Mouse (Mus musculus) ovary, postnatal 10 days (tissue): Measurements from ENCODE around the gene Akap13.

ENCODE experiments used
- DNase-seq: peaks from one replicate; pipeline ENCODE4 v3.0.0; 2022; ENCODE audit warnings: low spot score

The Akap13 gene

DNA sequence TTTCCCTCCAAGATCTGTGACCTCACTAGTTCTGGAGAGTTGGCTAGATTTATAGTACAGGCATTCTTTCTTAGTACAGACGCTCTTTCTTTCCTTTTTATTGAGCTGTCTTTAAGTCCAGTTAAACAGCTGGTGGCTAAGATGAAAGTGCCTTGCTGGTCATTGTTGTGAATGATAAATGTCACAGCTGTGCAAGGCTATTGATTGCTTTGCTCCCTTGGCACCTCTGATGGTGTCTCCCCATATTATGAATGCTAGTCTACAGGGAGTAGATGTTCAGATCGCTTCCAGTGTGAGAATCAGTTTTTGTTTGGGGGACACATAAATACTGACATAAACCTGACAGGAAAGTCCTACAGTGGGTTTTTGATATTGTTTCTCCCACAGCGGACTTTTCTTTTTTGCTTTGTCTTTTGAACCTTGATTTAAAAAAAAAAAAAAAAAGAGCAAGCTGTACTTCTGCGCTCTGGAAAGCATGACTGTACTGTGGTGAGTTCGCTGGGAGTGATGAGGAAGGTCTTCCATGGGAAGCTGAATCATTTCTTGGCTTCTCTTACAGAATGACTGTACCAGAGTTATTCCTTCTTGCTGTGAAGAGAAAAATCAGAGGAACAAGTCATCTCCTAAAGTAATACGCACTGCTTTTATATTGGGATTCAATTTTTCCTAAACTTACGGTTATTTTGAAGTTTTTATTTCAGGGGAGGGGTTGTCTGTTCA, 178.6 kb downstream of the Akap13 start:
- no peak for DNase-seq

DNA sequence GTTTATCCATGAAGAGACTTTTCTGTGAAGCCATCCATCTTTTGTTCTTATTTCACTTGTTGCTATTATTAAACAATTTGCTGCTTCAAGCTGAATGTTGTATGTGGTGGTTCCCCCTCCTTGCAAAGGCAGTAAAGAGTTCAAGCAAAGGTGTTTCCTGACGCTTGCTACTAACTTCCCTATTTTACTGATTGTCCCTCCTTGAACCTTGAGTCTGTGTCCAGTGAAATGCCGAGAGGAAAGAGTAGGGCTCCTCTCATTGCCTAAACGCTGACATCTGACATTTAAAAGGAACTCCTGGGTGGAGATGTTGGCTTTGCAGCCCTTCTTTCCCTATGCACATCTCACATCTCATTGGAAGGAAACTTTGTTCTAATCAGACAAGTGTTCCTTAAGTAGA, 183.4 kb downstream of the Akap13 start:
- DNase-seq, result no peak

DNA sequence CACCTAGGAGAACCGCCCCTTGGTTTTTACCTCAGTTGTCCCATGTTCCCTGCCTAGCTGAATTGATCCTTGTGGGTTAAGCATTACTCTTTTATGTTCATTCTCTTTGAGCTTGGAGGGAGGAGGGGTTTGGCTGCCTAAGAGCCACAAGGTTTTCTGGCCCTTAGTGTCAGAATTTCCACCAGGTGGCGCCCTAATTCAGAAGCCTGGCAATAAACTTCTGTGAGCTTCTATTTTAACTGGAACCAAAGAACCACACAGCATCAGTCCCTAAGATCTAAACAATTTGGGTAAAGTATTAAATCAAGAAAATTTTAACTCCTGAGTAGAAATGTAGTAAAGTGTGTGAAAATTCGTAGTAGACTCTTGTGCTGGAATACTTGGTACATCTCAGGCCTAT, 184.2 kb downstream of the Akap13 start:
- peak; percentile 39 for DNase-seq

DNA sequence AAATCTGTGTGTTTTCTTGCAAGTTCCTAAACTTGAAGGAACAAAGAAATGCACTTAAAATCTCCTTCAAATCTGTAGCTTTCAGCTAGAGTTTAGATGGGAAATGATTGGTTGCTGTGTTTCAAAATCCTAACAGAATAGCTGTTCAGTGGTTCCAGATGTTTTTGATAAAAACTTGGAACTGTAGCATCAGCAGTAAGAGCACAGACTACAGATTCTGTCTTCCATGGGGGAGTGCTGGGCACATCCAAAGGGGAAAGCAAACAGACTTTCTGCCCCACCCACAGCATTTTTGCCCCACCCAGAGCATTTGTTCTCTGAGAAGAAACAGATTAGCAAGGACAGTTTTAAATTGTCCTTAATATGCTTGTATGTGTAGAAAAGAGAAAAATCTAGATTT, 184.7 kb downstream of the Akap13 start:
- DNase-seq, result no peak

DNA sequence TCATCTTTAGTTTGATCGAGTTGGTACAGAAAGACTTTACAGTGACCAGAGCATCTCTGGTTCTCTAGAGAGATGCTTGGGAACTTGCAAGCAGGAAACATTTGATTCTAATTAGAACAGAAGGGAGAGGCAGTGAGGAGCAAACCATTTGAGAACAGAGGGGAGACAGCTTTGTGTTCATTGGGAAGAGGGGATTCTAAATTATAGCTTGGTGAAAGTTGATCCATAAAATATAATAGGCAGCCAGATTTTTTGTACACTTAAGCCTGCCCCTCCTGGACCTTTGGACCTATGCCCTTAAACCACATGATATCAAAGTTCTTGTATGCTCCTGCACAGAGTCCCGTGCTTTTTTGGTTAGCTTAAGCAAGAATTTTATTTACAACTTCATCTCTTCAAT, 185.3 kb downstream of the Akap13 start:
- DNase-seq, result no peak

DNA sequence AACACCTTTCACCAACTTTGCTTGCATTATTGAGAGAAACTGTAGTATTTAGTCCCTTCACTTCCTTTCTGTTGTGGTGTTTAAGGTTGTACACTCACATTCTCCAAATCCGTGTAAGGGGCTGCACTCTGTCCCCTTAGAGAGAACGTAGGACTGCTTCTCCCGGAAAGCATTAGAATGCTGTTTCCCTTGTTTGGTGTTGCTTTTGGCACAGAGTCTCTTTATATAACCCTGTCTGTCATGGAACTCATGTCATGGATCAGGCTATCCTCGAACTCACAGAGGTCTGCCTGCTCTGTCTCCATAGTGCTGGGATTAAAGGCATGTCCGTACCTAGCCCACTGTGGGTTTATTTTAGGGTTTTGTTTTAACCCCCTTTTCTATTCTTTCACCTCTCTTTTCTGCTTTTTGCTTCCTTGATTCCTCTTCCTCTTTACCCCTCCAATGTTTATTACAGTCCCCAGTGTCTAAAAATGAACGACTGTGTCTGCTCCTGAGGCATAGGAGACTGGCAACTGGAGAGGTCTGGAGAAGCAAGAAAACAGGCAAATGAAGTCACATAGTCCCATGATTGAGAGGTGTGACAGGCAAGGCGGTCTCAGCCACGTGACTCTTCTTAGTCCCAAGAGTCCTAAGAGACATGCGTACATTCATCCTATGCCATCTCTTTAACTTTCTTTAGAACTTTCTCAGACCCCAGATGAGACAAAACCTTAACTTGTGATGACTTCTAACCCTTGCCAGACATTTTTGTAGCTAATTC, 186.3 kb downstream of the Akap13 start:
- no peak for DNase-seq

DNA sequence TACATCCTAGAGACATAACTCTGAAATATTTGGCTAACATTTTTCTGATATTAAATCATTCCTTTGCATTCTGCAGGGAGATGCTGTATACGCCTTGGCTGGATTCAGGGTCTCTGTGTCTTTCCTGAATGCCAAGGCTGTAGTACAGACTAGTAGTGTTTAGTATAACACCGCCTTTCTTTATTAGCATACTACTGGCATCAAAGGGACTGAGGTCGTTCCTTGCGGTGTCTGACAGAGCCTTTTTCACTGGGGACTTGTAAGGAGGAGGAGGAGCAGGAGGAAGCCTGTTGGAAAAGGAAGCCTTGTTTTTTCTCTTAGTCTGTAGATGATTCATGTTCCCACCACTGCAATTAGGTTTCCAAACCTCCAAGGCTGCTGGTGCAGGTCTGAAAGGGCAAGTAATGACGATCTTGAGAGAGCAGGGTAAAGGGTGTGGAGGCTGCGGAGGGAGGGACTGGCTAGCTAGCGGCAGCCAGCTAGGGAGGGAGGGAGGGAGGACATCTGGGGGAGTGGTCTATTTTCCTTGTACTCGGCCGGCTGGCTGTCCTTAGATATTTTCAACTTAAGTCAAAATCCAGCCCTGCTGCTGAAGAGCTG, 186.9 kb downstream of the Akap13 start:
- DNase-seq, result no peak

DNA sequence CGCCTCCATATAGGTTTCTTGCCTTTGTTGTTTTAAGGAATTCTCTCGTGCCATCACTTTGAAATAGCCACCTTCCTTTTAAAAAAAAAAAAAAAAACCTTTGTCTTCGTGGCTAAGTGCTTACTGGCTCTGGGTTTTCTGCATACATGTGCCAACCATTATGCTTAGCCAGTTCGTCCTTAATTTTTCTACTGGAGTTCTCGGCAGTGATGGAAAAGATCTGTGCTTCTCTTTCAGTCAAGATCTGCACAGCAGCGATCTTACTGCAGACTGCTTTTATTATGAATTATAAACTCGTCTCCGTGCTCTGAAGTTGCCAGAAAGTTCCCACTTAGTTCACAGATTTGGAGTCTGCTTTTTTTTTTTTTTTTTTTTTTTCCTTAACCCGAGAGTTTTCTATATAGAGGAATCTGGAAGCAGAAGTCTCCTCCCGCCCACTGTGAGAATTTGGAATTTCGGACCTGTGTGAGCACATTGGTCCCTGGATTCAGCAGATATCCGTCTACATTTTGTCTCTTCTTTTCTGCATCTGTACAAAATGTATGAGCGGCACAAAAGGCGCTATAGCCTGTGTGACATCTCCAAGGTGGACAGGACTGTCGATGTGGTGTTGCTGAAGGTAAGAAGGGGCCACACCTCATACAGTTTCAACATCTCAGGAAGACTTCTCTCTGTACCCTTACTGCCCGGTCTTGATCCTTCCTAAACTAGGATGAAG, 187.7 kb downstream of the Akap13 start:
- DNase-seq, result no peak

DNA sequence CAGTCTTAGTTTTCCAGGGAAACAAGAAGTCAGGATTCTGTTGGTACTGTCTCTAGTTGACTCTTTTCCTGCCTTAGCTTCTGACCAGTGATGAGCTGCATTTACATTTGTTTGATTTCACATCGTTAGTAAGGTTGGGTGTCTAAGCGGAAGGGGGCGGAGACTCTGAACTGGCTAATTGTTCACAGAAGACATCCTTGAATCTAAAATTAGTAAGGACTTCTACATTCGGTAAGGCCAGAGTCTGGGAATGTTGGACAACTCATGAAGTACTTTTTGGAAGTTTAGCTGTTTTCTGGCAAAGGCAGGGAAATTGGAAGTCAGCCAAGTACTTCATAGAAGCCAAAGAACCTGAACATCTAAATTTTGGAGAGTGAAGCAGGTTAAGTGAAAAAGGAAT, 188.7 kb downstream of the Akap13 start:
- no peak for DNase-seq

DNA sequence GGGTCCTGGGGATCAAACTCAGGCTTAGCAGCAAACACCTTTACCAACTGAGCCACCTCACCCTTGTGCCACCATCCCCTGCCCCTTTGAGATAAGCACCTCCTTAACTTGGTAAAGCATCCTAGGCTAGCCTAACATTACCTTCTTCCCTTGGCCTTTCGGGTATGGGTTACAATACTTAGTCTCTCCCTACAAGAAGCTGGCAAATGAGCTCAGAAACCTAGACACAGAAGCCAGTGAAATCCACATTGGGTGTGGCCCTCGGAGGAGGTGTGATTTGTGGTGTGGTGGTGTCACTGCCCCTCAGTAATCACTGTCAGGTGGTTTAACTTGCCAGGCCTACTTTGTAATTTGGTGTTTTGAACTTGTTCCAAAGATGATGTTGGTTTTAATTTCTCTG, 189.3 kb downstream of the Akap13 start:
- no peak for DNase-seq

DNA sequence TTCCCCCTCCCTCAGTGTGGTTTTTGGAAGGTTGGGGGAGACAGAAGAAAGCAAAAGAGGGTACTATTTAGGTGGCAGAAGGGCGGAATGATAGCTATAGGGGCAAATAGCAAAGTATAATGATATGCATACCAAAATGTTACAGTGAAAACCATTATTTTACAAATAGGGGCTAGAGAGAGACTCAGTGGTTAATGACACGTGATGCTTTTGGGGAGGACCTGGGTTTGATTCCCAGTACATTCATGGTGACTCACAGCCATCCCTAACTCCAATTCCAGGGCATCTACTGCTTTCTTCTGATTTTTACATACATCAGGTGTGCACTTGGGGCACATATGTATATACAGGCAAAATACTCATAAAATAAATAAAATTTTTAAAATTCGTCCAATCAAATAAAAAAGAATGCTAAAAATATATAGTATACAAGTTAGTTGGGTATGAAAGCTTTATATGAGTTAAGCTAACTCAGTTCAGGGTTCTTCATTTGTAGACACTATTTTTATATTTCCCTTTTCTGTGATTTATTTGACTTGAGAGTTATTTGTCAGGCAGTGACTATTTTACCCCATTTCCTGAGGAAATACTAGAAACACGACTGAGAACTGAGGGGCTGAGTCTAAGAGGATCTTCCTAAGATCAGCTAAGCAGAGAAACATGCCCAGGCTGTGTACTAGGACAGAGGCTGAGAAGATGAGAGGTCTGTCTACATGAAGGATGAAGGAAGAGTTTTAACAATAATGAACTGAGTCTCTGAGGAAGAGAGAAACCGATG, 190.0 kb downstream of the Akap13 start:
- DNase-seq, result no peak

DNA sequence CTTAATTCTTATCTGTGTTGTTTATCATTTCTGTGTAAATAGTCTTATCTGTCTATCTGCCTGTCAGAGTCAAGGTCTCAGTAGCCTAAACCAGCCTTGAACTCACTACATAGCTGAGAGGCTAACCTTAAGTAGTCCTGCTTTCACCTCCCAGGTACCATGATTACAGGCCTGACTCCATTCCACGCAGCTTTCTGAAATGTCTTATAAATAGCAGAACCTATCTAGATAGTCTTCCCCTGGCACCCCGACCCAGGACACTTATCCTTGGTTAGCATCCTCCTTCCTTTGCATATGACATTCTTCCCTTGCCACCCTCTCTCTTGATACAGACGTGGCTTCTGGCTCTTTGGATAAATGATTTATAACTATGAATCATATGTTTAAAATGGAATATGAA, 192.7 kb downstream of the Akap13 start:
- no peak for DNase-seq

DNA sequence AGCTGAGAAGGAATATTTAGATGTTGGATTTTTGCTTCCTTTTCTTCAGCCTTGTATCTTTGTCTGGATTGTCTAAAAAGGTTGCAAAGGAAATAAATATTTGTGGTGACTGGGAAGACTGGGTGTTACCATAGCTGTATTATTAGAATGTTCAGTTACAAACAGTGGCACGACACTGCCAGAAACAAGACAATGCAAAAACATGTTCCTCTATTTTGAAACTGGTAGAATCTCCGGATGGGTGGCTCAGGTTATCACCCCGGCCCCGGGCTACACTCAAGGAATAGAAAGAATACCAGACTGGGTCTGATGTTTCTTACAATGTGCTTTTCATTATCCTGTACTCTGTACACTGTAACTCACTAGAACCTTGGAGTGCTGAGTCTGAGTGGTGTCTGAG, 193.6 kb downstream of the Akap13 start:
- no peak for DNase-seq

DNA sequence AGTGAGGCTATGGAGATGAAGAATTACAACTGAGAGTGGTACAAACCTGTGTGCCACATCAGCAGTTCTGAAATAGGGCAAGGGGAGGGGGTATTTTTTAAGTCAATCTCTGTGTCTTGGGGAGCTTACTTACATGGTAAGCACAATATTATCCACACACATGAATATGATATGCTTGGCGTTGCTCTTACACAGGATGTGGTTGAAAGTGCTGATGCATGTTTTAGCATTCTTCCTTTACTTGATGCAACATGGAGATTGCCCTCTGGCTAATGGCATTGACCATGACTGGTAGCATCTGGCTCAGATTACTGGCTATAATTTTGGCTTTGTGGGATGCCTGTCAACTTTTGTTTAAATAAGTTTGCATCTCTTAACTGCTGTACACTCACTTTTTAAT, 194.6 kb downstream of the Akap13 start:
- DNase-seq, result no peak

DNA sequence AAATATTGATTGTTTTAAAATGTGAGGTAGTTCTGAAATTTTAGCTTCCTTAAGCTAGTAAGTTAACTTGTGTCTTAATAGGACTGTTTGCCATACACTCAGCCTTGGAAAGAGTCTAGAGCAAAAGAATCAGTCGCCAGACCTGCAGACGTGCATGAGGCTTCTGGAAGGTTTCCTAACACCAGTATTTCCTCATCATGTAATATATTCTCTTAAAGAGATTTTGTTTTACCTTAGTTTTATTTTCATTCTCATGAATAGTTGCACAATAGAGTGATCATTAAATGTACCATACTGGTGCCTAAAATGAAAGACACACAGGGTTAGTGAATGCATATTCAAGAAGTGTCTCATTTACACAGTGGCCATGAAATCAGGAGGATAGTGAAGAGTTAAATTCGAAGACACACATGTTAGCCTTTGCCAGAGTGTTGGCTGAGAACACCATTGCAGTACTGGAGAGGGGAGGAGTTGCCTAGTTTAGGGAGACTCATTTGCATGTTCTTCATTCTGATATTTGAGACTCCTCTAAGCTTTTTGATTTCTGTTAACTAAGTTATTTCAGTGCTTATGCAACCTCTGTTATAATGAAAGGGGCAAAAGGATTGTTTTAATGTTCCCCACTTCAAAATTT, 198.5 kb downstream of the Akap13 start:
- DNase-seq, result no peak

DNA sequence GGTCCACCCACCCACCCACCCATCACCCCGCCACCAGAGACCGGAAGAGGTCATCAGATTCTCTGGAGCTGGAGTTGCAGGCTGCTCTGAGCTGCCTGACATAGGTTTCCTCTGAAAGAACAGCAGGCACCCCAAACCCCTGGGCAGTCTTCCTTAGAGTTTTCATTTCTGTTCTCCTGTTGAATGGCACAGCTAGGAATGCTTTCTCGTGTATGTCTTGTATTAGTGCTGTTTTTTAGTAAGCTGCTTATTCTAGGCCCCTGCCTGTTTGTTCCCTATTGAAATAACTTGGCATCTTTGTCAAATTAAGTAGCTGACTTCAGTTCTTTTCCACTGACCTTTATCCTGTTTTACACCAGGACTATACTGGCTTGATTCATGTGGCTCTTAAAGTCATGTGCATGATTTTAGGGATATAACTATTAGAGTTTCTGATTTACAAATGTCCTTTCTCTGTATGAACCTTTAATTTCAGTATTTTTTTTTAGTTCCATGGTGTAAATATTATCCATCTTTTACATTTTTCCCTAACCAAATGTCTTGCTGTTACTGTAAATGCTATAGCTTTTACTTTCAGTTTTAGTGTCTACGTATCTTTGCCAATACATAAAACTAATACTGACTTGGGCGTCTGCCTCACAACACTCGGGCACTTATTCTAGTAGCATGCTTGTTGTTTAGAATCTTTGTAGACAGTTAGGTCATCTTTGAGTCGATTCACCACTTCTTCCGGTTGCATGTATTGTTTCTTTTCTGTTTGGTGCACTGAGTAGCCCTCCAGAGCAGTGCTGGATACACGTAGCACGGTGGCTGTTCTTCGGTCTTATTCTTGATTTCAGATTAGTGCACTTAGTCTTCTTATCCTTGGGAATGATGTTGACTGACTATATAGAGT, 200.1 kb downstream of the Akap13 start:
- no peak for DNase-seq

DNA sequence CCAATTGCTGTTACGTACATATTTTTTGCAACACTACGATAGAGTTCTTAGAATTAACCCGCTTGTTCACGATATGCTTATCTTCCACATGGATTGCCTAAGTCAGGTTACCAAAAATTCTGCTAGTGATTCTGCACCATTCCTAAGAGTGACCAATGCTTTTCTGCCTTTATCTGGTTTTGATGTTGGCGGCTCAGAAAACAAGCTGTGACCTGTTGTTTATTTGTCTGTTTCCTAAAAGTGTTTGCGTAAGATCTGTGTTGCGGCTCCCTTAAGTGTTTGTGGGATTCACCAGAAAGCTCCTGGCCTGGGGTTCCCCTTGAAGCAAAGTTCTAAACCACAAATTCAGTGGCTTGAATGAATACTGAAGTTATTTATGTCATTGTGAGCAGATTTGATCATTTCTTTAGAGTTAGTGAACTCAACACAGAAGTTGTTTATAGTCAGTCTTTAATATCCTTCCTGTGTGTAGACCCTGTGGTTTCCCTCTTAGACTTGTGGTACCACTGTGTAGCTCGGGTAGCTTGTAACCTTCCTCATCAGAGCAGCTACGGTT, 201.0 kb downstream of the Akap13 start:
- no peak for DNase-seq

DNA sequence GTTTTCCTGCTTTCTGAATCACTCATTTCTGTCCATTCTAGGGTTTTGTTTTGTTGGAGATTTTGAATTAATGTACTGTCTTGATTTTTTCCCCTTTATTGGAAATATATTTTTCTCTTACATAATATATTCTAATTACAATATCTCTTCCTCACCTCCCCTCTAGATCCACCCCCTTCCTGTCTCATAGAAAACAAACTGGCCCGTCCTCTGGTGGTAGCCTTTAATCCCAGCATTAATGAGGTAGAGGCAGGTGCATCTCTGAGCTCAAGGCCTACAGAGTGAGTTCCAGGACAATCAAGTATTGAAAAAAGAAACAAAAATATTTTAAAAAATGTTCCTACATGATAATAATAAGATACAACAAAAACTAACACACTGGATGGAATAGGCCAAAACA, 201.6 kb downstream of the Akap13 start:
- DNase-seq, result no peak

DNA sequence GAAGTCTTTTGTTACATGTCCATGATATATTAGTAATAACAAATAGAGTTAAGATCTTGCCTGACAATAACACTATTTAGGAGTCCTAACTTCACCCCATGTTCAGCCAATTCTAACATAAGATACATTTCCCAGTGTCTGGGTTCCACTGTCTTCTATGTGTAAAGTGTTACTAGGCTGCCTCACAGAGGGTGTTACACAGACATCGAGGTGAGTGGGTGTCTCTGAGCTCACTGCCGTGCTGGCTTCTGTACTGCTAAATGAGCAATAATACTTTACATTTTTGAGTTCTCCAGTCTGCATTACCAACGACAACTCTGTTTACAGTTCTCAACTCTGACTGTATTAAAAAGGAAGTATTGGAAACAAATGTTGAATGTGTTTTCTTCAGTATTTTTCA, 209.1 kb downstream of the Akap13 start:
- DNase-seq, result no peak

DNA sequence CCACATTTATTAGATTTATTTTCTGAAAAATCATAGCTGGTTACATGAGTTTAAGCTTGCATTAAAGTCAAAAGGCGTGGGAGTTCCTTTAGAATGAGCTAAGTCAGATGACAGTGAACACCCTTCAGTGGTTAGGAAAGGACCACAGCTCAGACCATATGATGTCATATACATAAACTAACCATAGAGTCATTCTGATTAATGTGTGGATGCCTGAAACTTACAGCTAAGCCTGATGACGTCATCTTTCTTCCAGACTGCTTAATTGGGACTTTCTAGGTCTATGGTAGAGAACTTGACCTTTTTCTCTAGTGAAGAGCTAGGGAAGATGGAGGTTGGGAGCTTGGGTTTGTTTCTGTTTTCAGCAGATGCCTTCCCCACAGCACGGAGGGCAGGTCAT, 211.6 kb downstream of the Akap13 start:
- DNase-seq, result no peak
